Mouse (Mus musculus): ENCODE results near the gene Tmem63a.

DNA sequence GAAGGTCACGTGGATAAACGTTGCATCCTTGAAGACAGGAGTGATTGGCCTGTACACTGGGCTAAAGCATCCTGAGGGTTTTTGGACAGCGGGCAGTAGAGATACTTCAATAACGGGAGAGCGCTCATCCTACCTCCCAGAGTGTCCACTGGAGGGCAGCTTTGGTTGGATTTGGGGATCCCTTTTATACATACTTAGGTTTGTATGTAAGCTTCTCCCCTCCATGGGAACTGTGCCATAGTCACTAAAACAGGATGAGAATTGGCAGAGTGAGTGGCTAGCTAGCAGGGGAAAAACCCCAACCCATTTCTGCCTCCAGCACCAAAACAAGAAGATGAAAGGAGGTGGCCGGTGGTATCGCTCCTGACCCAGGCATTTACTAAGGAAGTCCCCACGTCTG lies 31.0 kb upstream of the Tmem63a start:
- TF ChIP-seq CTCF (IDR thresholded peaks at IDR 0.05; ENCODE audit: extremely low read depth, insufficient read depth, insufficient read length, insufficient replicate concordance) (no peak), POLR2A (IDR thresholded peaks at IDR 0.05; ENCODE audit: low read depth, low read length) (no peak)
